Mouse (Mus musculus): ENCODE measurements around the gene Sufu.

- TF ChIP-seq POLR2A (IDR thresholded peaks at IDR 0.05; ENCODE audit: insufficient read length, low read depth) = no peak
- TF ChIP-seq CEBPB (IDR thresholded peaks at IDR 0.05; ENCODE audit: insufficient read depth, poor library complexity, severe bottlenecking) = no peak
- no peak for TF ChIP-seq E2F4 (IDR thresholded peaks at IDR 0.05; ENCODE audit: insufficient read depth)
- no peak for TF ChIP-seq USF1 (IDR thresholded peaks at IDR 0.05; ENCODE audit: low read depth)
- TF ChIP-seq POLR2AphosphoS2 (IDR thresholded peaks at IDR 0.05; ENCODE audit: insufficient read length, low read depth) = no peak
- TF ChIP-seq TCF12 (IDR thresholded peaks at IDR 0.05; ENCODE audit: insufficient read depth, poor library complexity, severe bottlenecking) = no peak
Measured at GRCm38 (mm10) chr19:46362104-46362503, 34.6 kb upstream of the Sufu start.
